Mouse (Mus musculus) liver, embryonic 16.5 days (tissue): Measurements from ENCODE around the gene Arfip1. TPM values are rescaled to one million over a fixed set of nuclear protein-coding genes. Genes with fewer than 3 reads are reported as not detected.

ENCODE experiments used
- ATAC-seq: fragments of 200-750 bp; cut with Nextera tagmentation; 2 replicates; pipeline ENCODE4 v1.8.0; 2017; ENCODE audit warnings: low read depth, mild to moderate bottlenecking, moderate number of reproducible peaks, moderate library complexity
- H3K27ac ChIP-seq: fragments of 300-500 bp; sonication (generic); 2 replicates; pipeline ENCODE4 v1.5.1; 2014; ENCODE audit warnings: mild to moderate bottlenecking, low read length
- H3K27me3 ChIP-seq: fragments of 300-500 bp; sonication (generic); 2 replicates; pipeline ENCODE4 v1.6.1; 2014; ENCODE audit warnings: low read depth, low read length, mixed read lengths; ENCODE audit not compliant: control insufficient read depth, insufficient read depth
- H3K36me3 ChIP-seq: fragments of 300-500 bp; sonication (generic); 2 replicates; pipeline ENCODE4 v1.6.1; 2014; ENCODE audit warnings: mild to moderate bottlenecking; ENCODE audit not compliant: control insufficient read depth, insufficient read depth
- H3K4me1 ChIP-seq: fragments of 300-500 bp; sonication (generic); 2 replicates; pipeline ENCODE4 v1.6.1; 2014; ENCODE audit warnings: low read depth, low read length, mixed read lengths; ENCODE audit not compliant: control insufficient read depth
- H3K4me2 ChIP-seq: fragments of 300-500 bp; sonication (generic); 2 replicates; pipeline ENCODE4 v1.6.1; 2014; ENCODE audit warnings: low read depth, low read length, mixed read lengths
- H3K4me3 ChIP-seq: fragments of 300-500 bp; sonication (generic); 2 replicates; pipeline ENCODE4 v1.5.1; 2014; ENCODE audit warnings: low read depth, mild to moderate bottlenecking, low read length
- H3K9ac ChIP-seq: fragments of 300-500 bp; sonication (generic); 2 replicates; pipeline ENCODE4 v1.6.1; 2014; ENCODE audit warnings: low read depth, low read length
- H3K9me3 ChIP-seq: fragments of 300-500 bp; sonication (generic); replicated peaks from 2 replicates; pipeline ENCODE4 v1.6.1; 2016; ENCODE audit warnings: low read length; ENCODE audit not compliant: control insufficient read depth
- WGBS: fragments of 180-500 bp; shearing (Covaris S2); extraction: QIAGEN DNeasy Blood & Tissue Kit; methylation state at CpG from one replicate; pipeline ENCODE4 v1.1.7; 2014; ENCODE audit not compliant: insufficient replicate concordance; 5-methylcytosine and 5-hydroxymethylcytosine counted together
- polyA plus RNA-seq: library from polyadenylated mRNA; unstranded; fragments of >200 nt; fragmentation: Nextera tagmentation; extraction: Ambion mirVana; gene quantifications from 2 replicates; pipeline ENCODE4 v1.2.1, GENCODE M21; 2015

The Arfip1 gene
- polyA plus RNA-seq, 1 experiment from 2014 or later, result 9.6 TPM

GRCm38 (mm10) chr3:84478896-84479292 lies 103.5 kb downstream of the Arfip1 start:
- peak; percentile 66 for ATAC-seq
- Histone ChIP-seq H3K4me3 (peak overlapping the region; percentile 80), H3K27me3 (peaks cover 25% of the 10 kb centered on the region)

GRCm38 (mm10) chr3:84478195-84478594 lies 104.2 kb downstream of the Arfip1 start:
- H3K4me1 ChIP-seq, result peaks cover 49% of the 10 kb centered on the region
- 7% methylated on average over 7 of the region's 7 CpGs for WGBS
- ATAC-seq, result peak; percentile 56
- peaks cover 25% of the 10 kb centered on the region for H3K27me3 ChIP-seq
- peak overlapping the region; percentile 91 for H3K9ac ChIP-seq
- no peaks in the 10 kb centered on the region for H3K9me3 ChIP-seq
- peaks cover 20% of the 10 kb centered on the region for H3K36me3 ChIP-seq
- peak overlapping the region; percentile 86 for H3K27ac ChIP-seq
- peak overlapping the region; percentile 97 for H3K4me2 ChIP-seq
- peak overlapping the region; percentile 80 for H3K4me3 ChIP-seq

More at GRCm38 (mm10) chr3:84478896-84479292, 103.5 kb downstream of the Arfip1 start:
- H3K9me3 ChIP-seq, result no peaks in the 10 kb centered on the region
- 4% methylated on average over 12 of the region's 12 CpGs for WGBS
- peak overlapping the region; percentile 91 for H3K9ac ChIP-seq
- peaks cover 14% of the 10 kb centered on the region for H3K36me3 ChIP-seq
- H3K4me2 ChIP-seq, result peak overlapping the region; percentile 97
- H3K27ac ChIP-seq, result peak overlapping the region; percentile 86
- peaks cover 42% of the 10 kb centered on the region for H3K4me1 ChIP-seq

GRCm38 (mm10) chr3:84477498-84477897 lies 104.9 kb downstream of the Arfip1 start:
- 43% methylated on average over 1 of the region's 1 CpGs for WGBS

GRCm38 (mm10) chr3:84474981-84475775 lies 107.2 kb downstream of the Arfip1 start:
- ATAC-seq, result no peak
- Histone ChIP-seq H3K9me3 (no peaks in the 10 kb centered on the region), H3K4me1 (peaks cover 61% of the 10 kb centered on the region), H3K4me3 (peak overlapping the region; percentile 80), H3K4me2 (peak overlapping the region; percentile 97), H3K27ac (peak overlapping the region; percentile 33; the same call in 1 of the 2 replicates), H3K9ac (peak overlapping the region; percentile 17; the same call in 1 of the 2 replicates), H3K27me3 (peaks cover 16% of the 10 kb centered on the region), H3K36me3 (peaks cover 25% of the 10 kb centered on the region)
- 78% methylated on average over 12 of the region's 12 CpGs for WGBS

More at GRCm38 (mm10) chr3:84477498-84477897, 104.9 kb downstream of the Arfip1 start:
- Histone ChIP-seq H3K9me3 (no peaks in the 10 kb centered on the region), H3K4me1 (peaks cover 55% of the 10 kb centered on the region), H3K4me3 (peak overlapping the region; percentile 80), H3K9ac (peak overlapping the region; percentile 91), H3K36me3 (peaks cover 23% of the 10 kb centered on the region), H3K27ac (peak overlapping the region; percentile 86), H3K4me2 (peak overlapping the region; percentile 97), H3K27me3 (peaks cover 22% of the 10 kb centered on the region)
- no peak for ATAC-seq

- no peak for ATAC-seq
- WGBS, result 76% methylated on average over 6 of the region's 6 CpGs
- peaks cover 33% of the 10 kb centered on the region for H3K36me3 ChIP-seq
- no peak overlapping the region for H3K27ac ChIP-seq
- peaks cover 10% of the 10 kb centered on the region for H3K27me3 ChIP-seq
- H3K9ac ChIP-seq, result peak overlapping the region; percentile 40; the same call in 1 of the 2 replicates
- peak overlapping the region; percentile 61 for H3K4me2 ChIP-seq
- no peaks in the 10 kb centered on the region for H3K9me3 ChIP-seq
- H3K4me3 ChIP-seq, result peak overlapping the region; percentile 39
- peaks cover 68% of the 10 kb centered on the region for H3K4me1 ChIP-seq
Observed at GRCm38 (mm10) chr3:84474398-84474797, 108.0 kb downstream of the Arfip1 start.

- 55% methylated on average over 5 of the region's 5 CpGs for WGBS
- Histone ChIP-seq H3K9me3 (no peaks in the 10 kb centered on the region), H3K36me3 (peaks cover 37% of the 10 kb centered on the region), H3K4me3 (peak overlapping the region; percentile 39), H3K27me3 (peaks cover 3% of the 10 kb centered on the region), H3K9ac (peak overlapping the region; percentile 63), H3K27ac (peak overlapping the region; percentile 90), H3K4me1 (peaks cover 82% of the 10 kb centered on the region), H3K4me2 (peak overlapping the region; percentile 61)
- ATAC-seq, result no peak
Observed at GRCm38 (mm10) chr3:84472955-84473354, 109.5 kb downstream of the Arfip1 start.

GRCm38 (mm10) chr3:84472527-84472926 lies 109.9 kb downstream of the Arfip1 start:
- no peaks in the 10 kb centered on the region for H3K27me3 ChIP-seq
- peak overlapping the region; percentile 61 for H3K4me2 ChIP-seq
- 59% methylated on average over 3 of the region's 3 CpGs for whole genome bisulfite sequencing
- peak overlapping the region; percentile 63 for H3K9ac ChIP-seq
- H3K4me3 ChIP-seq, result peak overlapping the region; percentile 39
- H3K9me3 ChIP-seq, result no peaks in the 10 kb centered on the region
- H3K27ac ChIP-seq, result peak overlapping the region; percentile 90
- no peak for ATAC-seq
- peaks cover 37% of the 10 kb centered on the region for H3K36me3 ChIP-seq
- H3K4me1 ChIP-seq, result peaks cover 87% of the 10 kb centered on the region

GRCm38 (mm10) chr3:84471146-84471545 lies 111.3 kb downstream of the Arfip1 start:
- peak overlapping the region; percentile 90 for H3K27ac ChIP-seq
- WGBS, result 24% methylated on average over 4 of the region's 4 CpGs
- H3K27me3 ChIP-seq, result no peaks in the 10 kb centered on the region
- peak overlapping the region; percentile 63 for H3K9ac ChIP-seq
- H3K4me3 ChIP-seq, result peak overlapping the region; percentile 39
- peaks cover 35% of the 10 kb centered on the region for H3K36me3 ChIP-seq
- H3K9me3 ChIP-seq, result no peaks in the 10 kb centered on the region
- ATAC-seq, result peak; percentile 96
- peak overlapping the region; percentile 61 for H3K4me2 ChIP-seq
- H3K4me1 ChIP-seq, result peaks cover 88% of the 10 kb centered on the region

- peaks cover 36% of the 10 kb centered on the region for H3K36me3 ChIP-seq
- H3K4me2 ChIP-seq, result peak overlapping the region; percentile 49
Observed at GRCm38 (mm10) chr3:84468111-84468453, 114.3 kb downstream of the Arfip1 start.

More at GRCm38 (mm10) chr3:84468111-84468453, 114.3 kb downstream of the Arfip1 start:
- peak overlapping the region; percentile 31 for H3K4me3 ChIP-seq
- H3K9me3 ChIP-seq, result no peaks in the 10 kb centered on the region
- peak; percentile 6 for ATAC-seq
- no peaks in the 10 kb centered on the region for H3K27me3 ChIP-seq
- H3K4me1 ChIP-seq, result peaks cover 70% of the 10 kb centered on the region
- peak overlapping the region; percentile 65 for H3K27ac ChIP-seq
- peak overlapping the region; percentile 19 for H3K9ac ChIP-seq
- 14% methylated on average over 4 of the region's 4 CpGs for WGBS
